Mouse (Mus musculus): Measurements from ENCODE around the gene Heca. TPM values are rescaled to one million over a fixed set of nuclear protein-coding genes. Genes with fewer than 3 reads are reported as not detected.

Heca gene
- polyA plus RNA-seq, 1 experiment from 2014 or later = 5.9 TPM

DNA sequence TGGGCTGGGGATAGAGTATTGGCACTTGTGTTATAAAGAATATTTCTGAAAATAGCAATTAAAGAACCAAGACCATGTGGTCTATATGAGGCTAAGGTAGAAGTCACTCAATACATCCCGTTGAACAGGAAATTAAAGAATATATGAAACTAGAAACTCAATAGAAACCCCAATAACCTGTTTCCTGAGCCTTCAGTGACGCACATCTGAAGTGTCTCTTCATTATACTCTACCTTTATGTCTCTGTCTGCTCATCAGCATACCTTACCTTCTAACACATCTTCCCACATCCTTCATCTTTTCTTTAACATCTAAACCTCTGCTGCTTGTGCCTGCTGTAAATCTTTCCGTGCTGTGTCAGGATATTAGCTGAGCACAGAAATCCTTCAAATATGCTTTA lies 67.8 kb downstream of the Heca start:
- Histone ChIP-seq H3K4me3 (replicated peaks) (no peak overlapping the region), H3K4me1 (no peaks in the 10 kb centered on the region), H3K27me3 (no peaks in the 10 kb centered on the region), H3K9ac (no peak overlapping the region), H3K9me3 (replicated peaks) (no peaks in the 10 kb centered on the region), H3K27ac (replicated peaks) (no peak overlapping the region), H3K4me2 (replicated peaks) (no peak overlapping the region), H3K36me3 (no peaks in the 10 kb centered on the region)
- 78% methylated on average over 3 of the region's 3 CpGs for WGBS
- ATAC-seq (ENCODE audit: insufficient number of reproducible peaks, low FRiP score, low TSS enrichment, low read depth) = no peak

DNA sequence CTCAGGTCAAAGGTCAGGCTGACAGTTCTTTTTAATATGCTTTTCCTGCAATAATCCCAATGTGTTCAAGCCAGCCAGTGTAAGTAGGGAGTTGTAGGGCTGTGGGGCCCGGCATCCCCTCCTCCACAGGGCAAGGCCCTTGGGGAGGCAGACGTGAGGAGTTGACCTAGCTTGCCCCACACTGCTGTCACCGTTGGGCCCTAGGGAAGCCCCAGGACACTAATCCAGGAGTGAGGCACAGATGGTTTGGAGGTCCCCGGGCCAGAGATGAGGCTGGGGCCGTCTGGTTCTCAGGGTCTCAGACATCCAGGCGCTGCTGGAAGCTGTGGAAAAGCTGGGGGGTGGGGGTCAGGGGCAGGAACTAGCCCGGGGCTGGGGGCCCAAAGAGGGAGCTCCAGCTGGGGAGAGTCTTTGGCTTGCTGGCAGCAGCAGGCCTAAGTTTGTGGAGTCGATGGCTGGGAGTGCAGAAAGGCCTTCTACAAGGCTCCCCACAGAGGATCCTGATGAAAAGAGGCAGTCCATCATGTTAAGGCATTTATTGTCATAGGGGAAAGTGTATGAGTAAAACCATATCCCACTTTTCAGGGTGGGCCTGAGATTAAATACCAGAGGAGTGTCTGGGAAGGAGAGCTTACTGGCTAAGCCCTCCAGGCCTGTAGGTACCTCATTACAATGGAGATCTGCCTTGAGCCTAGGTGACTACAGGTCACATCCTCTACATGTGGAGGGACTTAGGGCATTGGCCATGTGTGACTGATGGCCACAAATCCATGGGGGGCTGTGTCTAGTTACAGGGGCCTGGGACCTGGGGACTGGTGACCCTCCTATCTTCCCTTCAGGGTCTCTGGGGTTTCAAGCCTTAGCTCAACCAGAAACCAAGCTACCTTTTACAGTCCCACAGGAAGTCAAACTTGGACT lies 69.6 kb downstream of the Heca start:
- H3K27ac ChIP-seq (replicated peaks) = no peak overlapping the region
- H3K4me1 ChIP-seq = no peaks in the 10 kb centered on the region
- H3K27me3 ChIP-seq = no peaks in the 10 kb centered on the region
- no peak overlapping the region for H3K4me3 ChIP-seq (replicated peaks)
- H3K36me3 ChIP-seq = no peaks in the 10 kb centered on the region
- no peak overlapping the region for H3K4me2 ChIP-seq (replicated peaks)
- no peak overlapping the region for H3K9ac ChIP-seq
- ATAC-seq (ENCODE audit: insufficient number of reproducible peaks, low FRiP score, low TSS enrichment, low read depth) = no peak; the same call in 1 of the 2 replicates
- no peaks in the 10 kb centered on the region for H3K9me3 ChIP-seq (replicated peaks)
- WGBS = 34% methylated on average over 8 of the region's 8 CpGs

DNA sequence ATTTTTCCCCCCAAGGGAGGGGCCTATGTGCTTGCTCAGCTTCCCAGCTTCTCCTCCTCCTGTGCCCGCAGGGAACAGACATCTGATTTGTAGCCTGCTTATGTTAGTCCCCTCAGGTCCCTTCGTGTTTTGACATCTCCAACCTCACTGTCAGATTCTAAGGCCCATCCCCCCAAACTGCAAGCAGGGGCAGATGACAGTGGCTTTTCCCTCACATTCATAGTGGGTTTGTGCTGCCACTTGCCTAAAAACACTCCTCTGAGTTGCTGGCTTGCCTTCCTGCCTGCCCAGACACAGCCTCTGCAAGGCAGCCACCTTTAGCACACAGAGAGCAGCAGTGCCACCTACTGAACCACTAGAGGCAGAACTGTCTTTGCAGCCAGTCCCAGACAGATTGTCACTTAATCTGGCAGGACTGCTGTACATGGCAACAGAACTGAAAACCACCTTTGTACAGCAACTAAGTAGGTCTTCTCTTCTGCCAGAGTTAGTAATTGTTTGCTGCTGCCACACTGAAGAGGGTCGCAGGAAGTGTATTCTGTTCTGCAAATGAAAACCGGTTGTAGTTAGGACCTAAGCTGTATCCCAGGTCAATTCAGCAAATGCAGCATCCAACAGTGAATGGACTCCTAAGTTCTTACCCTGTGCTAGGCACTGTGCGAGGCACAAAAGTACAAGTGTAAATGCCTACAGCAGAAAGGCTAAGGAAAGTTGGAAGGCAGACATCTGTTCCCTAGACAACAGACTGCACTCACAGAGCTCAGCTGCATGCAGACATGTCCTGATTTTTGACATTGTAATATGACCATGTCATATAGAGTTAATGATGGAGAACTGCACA lies 77.8 kb downstream of the Heca start:
- Histone ChIP-seq H3K27me3 (no peaks in the 10 kb centered on the region), H3K4me3 (replicated peaks) (no peak overlapping the region), H3K4me2 (replicated peaks) (no peak overlapping the region), H3K27ac (replicated peaks) (no peak overlapping the region), H3K4me1 (no peaks in the 10 kb centered on the region), H3K9me3 (replicated peaks) (no peaks in the 10 kb centered on the region), H3K36me3 (no peaks in the 10 kb centered on the region), H3K9ac (no peak overlapping the region)
- peak; percentile 88 for ATAC-seq (ENCODE audit: insufficient number of reproducible peaks, low FRiP score, low TSS enrichment, low read depth)
- whole genome bisulfite sequencing = 20% methylated on average over 5 of the region's 5 CpGs

DNA sequence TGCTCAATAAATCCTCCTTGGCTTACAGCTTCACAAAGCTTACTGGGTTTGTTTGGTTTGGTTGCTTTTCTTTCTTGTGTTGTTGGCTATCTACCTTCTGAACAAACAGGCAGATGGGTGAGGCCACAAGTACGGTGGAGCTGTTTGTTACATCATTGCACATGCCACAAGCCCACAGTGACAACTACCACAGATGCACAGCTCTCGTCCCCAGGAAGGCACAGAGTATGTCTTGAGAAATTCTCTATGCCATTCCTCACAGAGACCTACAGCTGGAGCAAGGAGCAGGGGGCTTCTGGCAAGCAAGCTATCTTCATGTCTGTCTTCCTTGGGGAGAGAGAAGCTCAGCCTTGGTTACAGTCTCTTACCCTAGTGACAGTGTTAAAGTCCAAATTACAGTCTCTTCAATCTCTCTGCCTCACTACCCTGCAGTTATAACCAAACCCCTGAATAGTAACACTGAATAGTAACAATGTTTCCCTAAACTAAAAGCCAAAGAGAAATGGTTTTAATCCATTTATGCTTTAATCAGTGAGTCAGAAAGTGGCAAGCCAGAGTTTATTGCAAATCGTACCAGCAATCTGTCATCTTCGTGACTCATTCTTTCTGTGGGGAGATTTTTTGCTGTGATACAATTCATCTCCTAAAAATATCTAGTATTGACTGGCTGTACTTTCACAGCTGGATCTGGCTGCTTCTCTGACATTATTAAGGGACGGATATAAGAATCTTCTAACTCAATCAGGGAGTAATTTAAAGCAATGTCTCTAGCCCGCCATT lies 87.0 kb downstream of the Heca start:
- 64% methylated on average over 6 of the region's 6 CpGs for WGBS
- ATAC-seq (ENCODE audit: insufficient number of reproducible peaks, low FRiP score, low TSS enrichment, low read depth) = no peak

DNA sequence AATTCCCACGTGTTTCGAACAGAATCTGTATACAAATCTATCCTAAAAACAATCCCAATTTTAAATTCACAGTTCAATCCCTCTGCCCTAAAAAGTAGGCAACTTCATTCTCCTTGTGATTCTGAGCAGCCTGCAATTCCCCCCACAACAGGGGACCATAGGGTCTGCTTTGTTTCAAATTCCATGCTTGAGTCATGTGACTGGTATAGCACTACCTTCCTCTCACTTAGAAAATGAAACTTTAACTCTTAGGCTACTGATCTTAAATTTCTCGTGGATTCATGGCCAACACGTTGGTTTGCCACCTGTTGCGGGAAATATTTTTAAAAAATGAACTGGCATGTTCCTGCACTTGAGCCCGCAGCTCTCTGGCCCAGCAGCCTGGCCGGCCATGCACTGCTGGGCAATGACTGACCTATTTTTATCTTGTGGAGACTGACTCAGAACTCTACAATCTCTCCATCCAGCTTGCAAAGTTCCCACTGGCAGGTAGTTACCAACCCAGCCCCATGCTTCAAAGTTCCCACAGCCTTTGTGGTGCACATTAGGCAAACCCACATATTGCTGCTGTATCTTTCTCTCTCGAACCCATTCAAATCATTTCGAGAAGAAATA lies 90.1 kb downstream of the Heca start:
- ATAC-seq (ENCODE audit: insufficient number of reproducible peaks, low FRiP score, low TSS enrichment, low read depth) = no peak
- no peaks in the 10 kb centered on the region for H3K27me3 ChIP-seq
- H3K4me3 ChIP-seq (replicated peaks) = no peak overlapping the region
- no peak overlapping the region for H3K9ac ChIP-seq
- H3K27ac ChIP-seq (replicated peaks) = no peak overlapping the region
- no peaks in the 10 kb centered on the region for H3K9me3 ChIP-seq (replicated peaks)
- H3K4me2 ChIP-seq (replicated peaks) = no peak overlapping the region
- WGBS = 83% methylated on average over 9 of the region's 9 CpGs
- no peaks in the 10 kb centered on the region for H3K4me1 ChIP-seq
- no peaks in the 10 kb centered on the region for H3K36me3 ChIP-seq

More for the DNA sequence above, 87.0 kb downstream of the Heca start:
- Histone ChIP-seq H3K9ac (no peak overlapping the region), H3K27me3 (no peaks in the 10 kb centered on the region), H3K4me3 (replicated peaks) (no peak overlapping the region), H3K36me3 (no peaks in the 10 kb centered on the region), H3K27ac (replicated peaks) (no peak overlapping the region), H3K4me2 (replicated peaks) (no peak overlapping the region), H3K4me1 (no peaks in the 10 kb centered on the region), H3K9me3 (replicated peaks) (no peaks in the 10 kb centered on the region)

DNA sequence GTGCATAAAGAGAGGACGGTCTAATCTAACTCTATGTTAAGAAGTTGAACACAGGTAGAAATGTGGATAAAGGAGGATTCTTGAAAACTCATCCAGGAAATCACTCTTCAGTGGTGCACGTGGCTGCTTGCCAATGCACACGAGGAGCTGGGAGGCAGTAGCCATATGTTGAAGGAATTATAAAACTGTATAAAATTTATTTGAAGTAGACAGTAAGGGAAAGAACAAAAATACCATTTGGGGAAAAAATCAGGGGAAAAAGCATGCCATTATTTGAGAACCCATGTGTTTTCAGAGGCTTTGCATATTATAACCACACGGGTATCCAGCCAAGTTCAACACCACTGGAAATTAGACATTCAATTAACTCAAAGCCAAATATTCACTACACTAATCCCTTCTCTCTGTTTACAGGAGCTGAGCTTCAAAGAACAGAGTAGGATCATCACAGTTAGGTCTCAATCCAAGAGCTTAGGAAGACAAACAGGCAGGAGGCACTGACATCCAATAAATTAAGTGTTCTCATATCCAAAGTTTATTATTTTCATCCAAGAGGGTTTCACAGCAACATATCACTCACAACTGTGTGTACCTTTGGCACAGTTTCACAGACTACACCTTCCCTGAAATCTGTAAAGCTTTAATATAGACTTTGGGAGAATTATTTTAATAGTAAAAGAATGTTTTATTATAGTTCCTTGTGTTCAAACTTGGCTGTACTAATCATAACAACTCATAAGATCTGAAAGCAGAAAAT lies 102.9 kb downstream of the Heca start:
- Histone ChIP-seq H3K9ac (no peak overlapping the region), H3K4me3 (replicated peaks) (no peak overlapping the region), H3K4me2 (replicated peaks) (no peak overlapping the region), H3K27ac (replicated peaks) (no peak overlapping the region), H3K4me1 (no peaks in the 10 kb centered on the region), H3K27me3 (no peaks in the 10 kb centered on the region), H3K36me3 (no peaks in the 10 kb centered on the region), H3K9me3 (replicated peaks) (no peaks in the 10 kb centered on the region)
- no peak for ATAC-seq (ENCODE audit: insufficient number of reproducible peaks, low FRiP score, low TSS enrichment, low read depth)
- 42% methylated on average over 4 of the region's 4 CpGs for WGBS

DNA sequence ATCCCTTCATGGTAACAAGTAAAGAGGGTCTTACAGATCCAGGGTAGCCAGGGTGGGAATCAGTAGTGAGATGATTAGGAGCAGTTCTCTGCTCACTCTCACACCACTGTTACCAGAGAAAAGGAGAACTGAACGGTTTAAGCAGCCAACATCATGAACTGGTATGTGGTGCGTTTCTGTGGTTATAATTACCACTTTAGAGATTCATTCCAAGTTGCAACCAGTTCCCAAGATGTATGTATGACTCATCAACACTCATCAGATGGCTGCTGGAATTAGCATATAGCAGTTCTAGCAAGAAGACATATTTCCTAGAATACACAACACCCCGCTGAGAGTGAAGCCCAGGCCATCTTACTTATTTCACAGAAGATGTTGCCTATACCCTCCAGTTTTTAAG lies 105.8 kb downstream of the Heca start:
- WGBS = 70% methylated on average over 3 of the region's 3 CpGs
- no peak for ATAC-seq (ENCODE audit: insufficient number of reproducible peaks, low FRiP score, low TSS enrichment, low read depth)
- H3K27me3 ChIP-seq = no peaks in the 10 kb centered on the region

DNA sequence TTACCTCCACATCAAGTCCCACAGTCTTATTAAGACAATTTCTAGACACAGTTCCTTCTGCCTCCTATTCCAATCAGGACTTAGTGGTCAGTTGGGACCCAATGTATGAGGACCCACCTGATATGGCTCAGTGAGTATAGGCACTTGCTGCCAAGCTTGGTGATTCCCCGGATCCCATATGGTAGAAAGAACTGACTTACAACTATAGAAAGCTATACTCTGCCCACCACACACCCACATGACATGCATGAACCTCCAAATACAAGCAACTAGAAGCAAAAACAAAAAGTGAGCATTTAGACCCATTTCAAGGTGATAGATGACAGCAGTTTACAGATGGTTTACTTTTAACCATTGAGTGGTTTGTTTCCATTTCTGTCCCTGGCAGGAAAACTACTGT lies 111.6 kb downstream of the Heca start:
- WGBS = 98% methylated on average over 1 of the region's 1 CpGs
- H3K9ac ChIP-seq = no peak overlapping the region
- H3K4me3 ChIP-seq (replicated peaks) = no peak overlapping the region
- ATAC-seq (ENCODE audit: insufficient number of reproducible peaks, low FRiP score, low TSS enrichment, low read depth) = no peak
- no peaks in the 10 kb centered on the region for H3K27me3 ChIP-seq
- no peak overlapping the region for H3K27ac ChIP-seq (replicated peaks)
- H3K36me3 ChIP-seq = no peaks in the 10 kb centered on the region
- no peaks in the 10 kb centered on the region for H3K4me1 ChIP-seq
- H3K4me2 ChIP-seq (replicated peaks) = no peak overlapping the region
- no peaks in the 10 kb centered on the region for H3K9me3 ChIP-seq (replicated peaks)

More for the DNA sequence above, 105.8 kb downstream of the Heca start:
- Histone ChIP-seq H3K36me3 (no peaks in the 10 kb centered on the region), H3K4me1 (no peaks in the 10 kb centered on the region), H3K9me3 (replicated peaks) (no peaks in the 10 kb centered on the region), H3K4me3 (replicated peaks) (no peak overlapping the region), H3K27ac (replicated peaks) (no peak overlapping the region), H3K9ac (no peak overlapping the region), H3K4me2 (replicated peaks) (no peak overlapping the region)

DNA sequence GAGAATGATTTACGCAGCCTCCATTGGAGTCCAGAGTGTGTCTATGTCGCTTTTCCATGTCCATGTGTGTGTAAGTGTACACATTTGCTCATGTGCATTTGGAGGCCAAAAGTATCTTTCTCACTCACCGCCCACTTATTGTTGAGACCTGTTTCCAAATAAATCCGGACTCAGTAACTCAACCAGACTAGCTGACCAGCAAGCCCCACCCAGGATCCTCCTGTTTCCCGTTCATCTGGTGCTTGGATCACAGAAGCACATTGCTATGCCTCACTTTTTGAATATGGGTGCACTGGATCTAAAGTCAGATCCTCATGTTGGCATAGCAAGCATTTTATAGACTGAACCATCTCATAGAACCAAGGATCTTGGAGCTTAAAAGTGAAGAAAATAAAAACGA lies 112.8 kb downstream of the Heca start:
- no peaks in the 10 kb centered on the region for H3K36me3 ChIP-seq
- 87% methylated on average over 6 of the region's 6 CpGs for WGBS
- H3K9me3 ChIP-seq (replicated peaks) = no peaks in the 10 kb centered on the region
- no peak overlapping the region for H3K27ac ChIP-seq (replicated peaks)
- no peak for ATAC-seq (ENCODE audit: insufficient number of reproducible peaks, low FRiP score, low TSS enrichment, low read depth)
- H3K9ac ChIP-seq = no peak overlapping the region
- no peak overlapping the region for H3K4me2 ChIP-seq (replicated peaks)
- H3K4me1 ChIP-seq = no peaks in the 10 kb centered on the region
- H3K27me3 ChIP-seq = no peaks in the 10 kb centered on the region
- no peak overlapping the region for H3K4me3 ChIP-seq (replicated peaks)

DNA sequence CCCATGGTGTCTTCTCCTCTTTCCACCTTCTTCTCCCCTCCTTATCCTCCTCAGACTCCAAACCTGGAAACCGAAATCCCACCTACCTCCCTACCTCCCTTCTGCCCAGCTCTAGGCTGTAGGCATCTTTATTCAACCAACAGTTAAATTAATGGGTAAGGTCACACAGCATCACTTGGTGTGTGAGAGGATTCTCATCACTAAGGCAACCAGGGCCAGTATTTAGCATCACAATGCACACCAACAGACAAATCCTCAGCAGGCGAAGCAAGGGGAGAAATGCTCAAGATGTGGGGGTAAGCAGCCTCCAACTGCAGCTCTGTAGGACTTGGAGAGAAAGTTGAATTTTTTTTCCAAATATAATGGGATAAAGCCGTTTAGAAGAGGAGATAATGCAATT lies 116.8 kb downstream of the Heca start:
- Histone ChIP-seq H3K4me1 (0 out of 2 replicates have a peak, but pooled peaks cover 6% of the 10 kb centered on the region), H3K4me2 (replicated peaks) (no peak overlapping the region), H3K27me3 (no peaks in the 10 kb centered on the region), H3K27ac (replicated peaks) (no peak overlapping the region), H3K36me3 (no peaks in the 10 kb centered on the region), H3K9me3 (replicated peaks) (no peaks in the 10 kb centered on the region), H3K9ac (no peak overlapping the region), H3K4me3 (replicated peaks) (no peak overlapping the region)
- WGBS = 44% methylated on average over 3 of the region's 3 CpGs
- no peak for ATAC-seq (ENCODE audit: insufficient number of reproducible peaks, low FRiP score, low TSS enrichment, low read depth)

All from embryonic facial prominence, embryonic 15.5 days (tissue).